Mouse (Mus musculus) kidney, adult 2 months (tissue): Measurements from ENCODE around the gene Slf2.

Source experiments
- CTCF ChIP-seq: fragments of 200-500 bp; conservative IDR thresholded peaks from 2 replicates; pipeline ENCODE4 v1.5.1; 2011; ENCODE audit warnings: low read depth, mild to moderate bottlenecking, control low read depth, low read length, moderate library complexity, mixed read lengths; ENCODE audit not compliant: insufficient read depth, insufficient read length
- POLR2A ChIP-seq: fragments of 200-500 bp; IDR thresholded peaks from one replicate; pipeline ENCODE4 v1.6.1; 2011; ENCODE audit warnings: low read depth, low read length, control low read depth

DNA sequence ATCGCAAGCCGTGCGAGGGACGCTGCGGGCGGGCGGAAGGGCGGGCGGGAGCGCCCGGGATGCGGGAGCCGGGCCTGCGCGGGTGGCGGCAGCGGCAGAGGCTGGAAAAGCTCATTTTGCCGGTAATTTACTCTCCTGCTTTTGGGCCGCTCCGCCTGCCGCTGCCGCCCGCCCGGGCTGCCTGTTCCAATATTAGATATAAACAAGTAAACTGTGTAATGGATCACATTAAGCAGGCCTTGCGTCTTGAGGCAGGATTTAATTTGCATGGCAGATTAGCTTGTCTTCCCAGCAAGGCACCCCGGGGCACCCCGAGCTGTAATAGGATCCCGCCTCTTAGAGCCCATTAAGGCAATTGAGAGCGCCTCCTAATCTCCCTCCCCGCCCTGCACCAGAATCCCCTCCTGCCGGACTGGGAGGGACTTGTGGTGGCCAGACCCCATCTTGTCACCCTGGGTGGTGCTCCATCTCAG, 48.4 kb upstream of the Slf2 start:
- TF ChIP-seq CTCF, result no peak
- TF ChIP-seq POLR2A, result no peak
